Mouse (Mus musculus) bone marrow, adult 2 months (tissue): ENCODE measurements at regions not wholly inside any gene's neighbourhood (a gene's known extent, or its start where the extent isn't known, plus 50 kb on each side); places are given as distances from the start of the nearest gene placed in this dataset.

ENCODE experiments used
- CTCF ChIP-seq: fragments of 200-500 bp; IDR thresholded peaks from 2 replicates; pipeline ENCODE4 v1.5.1; 2011; ENCODE audit warnings: low read length, control low read depth; ENCODE audit not compliant: control insufficient read depth, insufficient read depth
- POLR2A ChIP-seq: fragments of 200-500 bp; IDR thresholded peaks from 2 replicates; pipeline ENCODE4 v1.6.1; 2011; ENCODE audit warnings: low read depth, mild to moderate bottlenecking, control low read depth, low read length, borderline replicate concordance; ENCODE audit not compliant: control insufficient read depth

GRCm38 (mm10) chrX:50501181-50501580, 72.9 kb upstream of the Olfr1324 start:
- TF ChIP-seq CTCF (no peak), POLR2A (no peak)
